Mouse (Mus musculus): ENCODE measurements at regions not wholly inside any gene's neighbourhood (a gene's known extent, or its start where the extent isn't known, plus 50 kb on each side); places are given as distances from the start of the nearest gene placed in this dataset.

DNA sequence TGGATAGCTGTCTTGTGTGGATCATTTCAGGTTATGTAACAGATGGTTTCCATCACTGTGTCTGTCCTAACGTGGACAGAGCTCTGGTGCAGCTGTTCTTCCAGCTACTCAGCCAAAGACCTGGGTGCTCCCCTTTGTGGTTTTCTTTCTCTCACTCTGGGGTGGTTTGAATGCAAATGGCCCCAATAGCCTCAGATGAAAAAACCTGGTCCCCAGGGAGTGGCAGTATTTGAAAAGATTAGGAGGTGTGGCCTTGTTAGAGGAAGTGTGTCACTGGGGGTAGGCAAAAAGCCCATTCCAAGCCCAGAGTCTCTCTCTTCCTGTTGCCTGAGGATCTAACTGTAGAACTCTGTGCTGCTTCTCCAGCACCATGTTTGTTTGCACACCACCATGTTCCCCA, 98.9 kb upstream of the Zfp746 start:
- no peak for TF ChIP-seq CTCF (IDR thresholded peaks at IDR 0.05; ENCODE audit: control insufficient read depth, insufficient read depth, insufficient replicate concordance, low read depth, low read length)
- no peak for TF ChIP-seq POLR2A (IDR thresholded peaks at IDR 0.05; ENCODE audit: control insufficient read depth, low read depth, low read length)
